Mouse (Mus musculus) erythroblast, embryonic 14.5 days (primary cell): ENCODE measurements around the gene Dab1. TPM values are rescaled to one million over a fixed set of nuclear protein-coding genes. Genes with fewer than 3 reads are reported as not detected.

ENCODE experiments used
- H3K27me3 ChIP-seq: 2 replicates; pipeline ENCODE4 v1.6.1; 2012; ENCODE audit warnings: inconsistent platforms; ENCODE audit not compliant: control insufficient read depth
- H3K36me3 ChIP-seq: 2 replicates; pipeline ENCODE4 v1.6.1; 2012; ENCODE audit warnings: mild to moderate bottlenecking, inconsistent platforms; ENCODE audit not compliant: control insufficient read depth
- H3K4me1 ChIP-seq: 2 replicates; pipeline ENCODE4 v1.6.1; 2012; ENCODE audit warnings: inconsistent platforms; ENCODE audit not compliant: control insufficient read depth
- H3K4me3 ChIP-seq: replicated peaks from 2 replicates; pipeline ENCODE3; 2012; ENCODE audit warnings: moderate library complexity, mild to moderate bottlenecking, inconsistent platforms
- H3K9me3 ChIP-seq: 2 replicates; pipeline ENCODE4 v1.6.1; 2012; ENCODE audit warnings: low read length, inconsistent platforms, mixed read lengths; ENCODE audit not compliant: control insufficient read depth
- GATA1 ChIP-seq: IDR thresholded peaks from 2 replicates; pipeline ENCODE4 v1.6.1; 2012; ENCODE audit warnings: low read length, inconsistent platforms, mixed read lengths
- TAL1 ChIP-seq: IDR thresholded peaks from 3 replicates; pipeline ENCODE4 v1.6.1; 2012; ENCODE audit warnings: low read length, inconsistent platforms, mixed read lengths
- polyA plus RNA-seq: library from polyadenylated mRNA; stranded (reverse); fragments of >175 nt; gene quantifications from 2 replicates; pipeline ENCODE4 v1.2.3, GENCODE M21; 2012

Gene Dab1
- polyA plus RNA-seq, 1 experiment = not detected

- TF ChIP-seq GATA1 = no peak
- no peak for TF ChIP-seq TAL1
- no peak overlapping the region for H3K4me3 ChIP-seq
- peaks cover 2% of the 10 kb centered on the region; the same call in 1 of the 2 replicates for H3K9me3 ChIP-seq
- no peaks in the 10 kb centered on the region for H3K36me3 ChIP-seq
- no peaks in the 10 kb centered on the region for H3K4me1 ChIP-seq
- H3K27me3 ChIP-seq = no peaks in the 10 kb centered on the region
These were observed 985.1 kb downstream of the Dab1 start for GRCm38 (mm10) chr4:104604298-104604697.

- Histone ChIP-seq H3K27me3 (no peaks in the 10 kb centered on the region), H3K36me3 (no peaks in the 10 kb centered on the region), H3K4me1 (no peaks in the 10 kb centered on the region), H3K4me3 (no peak overlapping the region), H3K9me3 (no peaks in the 10 kb centered on the region; the same call in 1 of the 2 replicates)
- TF ChIP-seq GATA1 = no peak
- no peak for TF ChIP-seq TAL1
These were observed 987.7 kb downstream of the Dab1 start for GRCm38 (mm10) chr4:104606881-104607280.

GRCm38 (mm10) chr4:104607636-104608035, 988.5 kb downstream of the Dab1 start:
- Histone ChIP-seq H3K36me3 (no peaks in the 10 kb centered on the region), H3K27me3 (no peaks in the 10 kb centered on the region), H3K4me3 (no peak overlapping the region), H3K9me3 (no peaks in the 10 kb centered on the region; the same call in 1 of the 2 replicates), H3K4me1 (no peaks in the 10 kb centered on the region)
- no peak for TF ChIP-seq TAL1
- TF ChIP-seq GATA1 = no peak

- Histone ChIP-seq H3K9me3 (peaks cover 6% of the 10 kb centered on the region; the same call in 1 of the 2 replicates), H3K4me1 (no peaks in the 10 kb centered on the region), H3K4me3 (no peak overlapping the region), H3K27me3 (no peaks in the 10 kb centered on the region), H3K36me3 (no peaks in the 10 kb centered on the region)
- TF ChIP-seq GATA1 (no peak), TAL1 (no peak)
These were observed 1000.3 kb downstream of the Dab1 start for GRCm38 (mm10) chr4:104619452-104619851.

GRCm38 (mm10) chr4:104625316-104625715, 1006.2 kb downstream of the Dab1 start:
- Histone ChIP-seq H3K9me3 (peaks cover 12% of the 10 kb centered on the region), H3K27me3 (no peaks in the 10 kb centered on the region), H3K36me3 (no peaks in the 10 kb centered on the region), H3K4me3 (no peak overlapping the region), H3K4me1 (no peaks in the 10 kb centered on the region)
- no peak for TF ChIP-seq GATA1
- TF ChIP-seq TAL1 = no peak

GRCm38 (mm10) chr4:104628708-104629107, 1009.5 kb downstream of the Dab1 start:
- TF ChIP-seq GATA1 = no peak
- no peak for TF ChIP-seq TAL1
- no peaks in the 10 kb centered on the region for H3K36me3 ChIP-seq

GRCm38 (mm10) chr4:104637016-104637415, 1017.9 kb downstream of the Dab1 start:
- peaks cover 21% of the 10 kb centered on the region for H3K9me3 ChIP-seq
- no peak overlapping the region for H3K4me3 ChIP-seq
- no peaks in the 10 kb centered on the region for H3K36me3 ChIP-seq
- H3K27me3 ChIP-seq = no peaks in the 10 kb centered on the region
- no peaks in the 10 kb centered on the region for H3K4me1 ChIP-seq
- TF ChIP-seq TAL1 = no peak
- TF ChIP-seq GATA1 = no peak

More at GRCm38 (mm10) chr4:104628708-104629107, 1009.5 kb downstream of the Dab1 start:
- no peaks in the 10 kb centered on the region for H3K4me1 ChIP-seq
- H3K9me3 ChIP-seq = peaks cover 18% of the 10 kb centered on the region
- H3K27me3 ChIP-seq = no peaks in the 10 kb centered on the region
- no peak overlapping the region for H3K4me3 ChIP-seq

GRCm38 (mm10) chr4:104640617-104641016, 1021.5 kb downstream of the Dab1 start:
- Histone ChIP-seq H3K27me3 (no peaks in the 10 kb centered on the region), H3K36me3 (no peaks in the 10 kb centered on the region), H3K4me1 (no peaks in the 10 kb centered on the region), H3K9me3 (peaks cover 28% of the 10 kb centered on the region), H3K4me3 (no peak overlapping the region)
- TF ChIP-seq TAL1 = no peak
- TF ChIP-seq GATA1 = no peak

- Histone ChIP-seq H3K27me3 (no peaks in the 10 kb centered on the region), H3K4me3 (no peak overlapping the region), H3K9me3 (peaks cover 36% of the 10 kb centered on the region), H3K36me3 (no peaks in the 10 kb centered on the region), H3K4me1 (no peaks in the 10 kb centered on the region)
- TF ChIP-seq TAL1 (no peak), GATA1 (no peak)
These were observed 1023.8 kb downstream of the Dab1 start for GRCm38 (mm10) chr4:104642761-104643469.
